8 mouse cellular contexts compared by ENCODE assay signal in the genomic region with DNA sequence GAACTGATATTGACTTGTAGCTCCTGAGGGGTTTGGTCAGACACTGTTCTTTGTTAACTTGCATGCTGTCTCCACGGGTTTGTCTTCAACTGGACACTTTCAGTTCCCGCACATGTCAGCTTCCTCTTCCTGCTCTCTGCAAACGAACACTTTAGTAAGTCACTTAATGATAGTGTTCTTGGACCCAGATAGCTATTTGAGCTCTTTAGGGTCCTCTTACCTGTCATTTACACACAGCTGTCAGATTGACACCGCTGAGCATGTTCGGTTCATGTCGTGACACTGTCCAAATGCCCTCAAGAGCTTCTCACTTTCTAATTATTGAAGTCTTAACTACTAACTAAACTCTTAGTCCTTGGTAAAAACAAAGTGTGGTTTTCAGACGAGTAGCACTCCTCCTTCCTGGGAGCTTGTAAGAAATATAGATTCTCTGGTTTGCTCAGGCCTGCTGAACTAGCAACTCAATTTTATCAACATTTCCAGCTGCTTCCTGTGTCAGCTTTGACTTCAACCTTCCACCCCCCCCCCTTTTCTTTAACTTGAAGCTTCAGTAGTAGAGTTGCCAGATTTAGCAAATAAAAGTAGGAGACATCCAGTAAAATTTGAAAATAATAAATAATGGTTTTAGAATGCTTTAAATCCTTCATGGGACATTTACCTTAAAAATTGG. TPM values are rescaled to one million over a fixed set of nuclear protein-coding genes. Genes with fewer than 3 reads are reported as not detected.
DNase-seq lines count a peak whose midpoint lies in the region; ATAC-seq and TF ChIP-seq lines count a peak whose summit lies in the region.

A gene (plus strand): TSS at position 620 of the 670 bp plus-strand sequence.

- peak; percentile 14 for DNase-seq in kidney, postnatal 0 days (ENCODE audit: low spot score)
- DNase-seq in kidney, postnatal 14 days: no peak
- DNase-seq in embryonic facial prominence, embryonic 10.5 days (ENCODE audit: low spot score): no peak
- peak; percentile 33 for DNase-seq in heart, adult 8-10 months (ENCODE audit: low spot score)
- peak in 1 of 2 experiments; percentile 23 for DNase-seq in layer of hippocampus, adult 2 months (ENCODE audit: low spot score in 2 of 2)
- peak; percentile 45 for DNase-seq in lung, postnatal 25 days (ENCODE audit: low spot score)
- no peak for DNase-seq in retina, postnatal 1 day

- no peaks in the 10 kb centered on the region for H3K27me3 ChIP-seq in kidney, postnatal 0 days (ENCODE audit: insufficient read depth, low read length)
- H3K27me3 ChIP-seq in embryonic facial prominence, embryonic 10.5 days (replicated peaks; ENCODE audit: low read depth, poor library complexity, severe bottlenecking): no peaks in the 10 kb centered on the region; the same call in 1 of the 2 replicates
- H3K27me3 ChIP-seq in stomach, embryonic 16.5 days (ENCODE audit: control insufficient read depth, insufficient read depth, low read length): no peaks in the 10 kb centered on the region

- no peak for ATAC-seq in kidney, postnatal 0 days (replicated peaks; ENCODE audit: low FRiP score, low read depth)
- ATAC-seq in stomach, embryonic 16.5 days (ENCODE audit: insufficient read depth, low FRiP score): no peak

- H3K9me3 ChIP-seq in kidney, postnatal 0 days (replicated peaks; ENCODE audit: low read length): no peaks in the 10 kb centered on the region
- 0 out of 2 replicates have a peak, but pooled peaks cover under 1% of the 10 kb centered on the region for H3K9me3 ChIP-seq in embryonic facial prominence, embryonic 10.5 days
- 0 out of 2 replicates have a peak, but pooled peaks cover 2% of the 10 kb centered on the region for H3K9me3 ChIP-seq in stomach, embryonic 16.5 days (replicated peaks; ENCODE audit: control insufficient read depth, low read length)

- peak within 1 kb of the TSS; percentile 91 for H3K4me3 ChIP-seq in kidney, postnatal 0 days (replicated peaks; ENCODE audit: low read depth, low read length)
- H3K4me3 ChIP-seq in embryonic facial prominence, embryonic 10.5 days: peak within 1 kb of the TSS; percentile 90
- peak within 1 kb of the TSS; percentile 81 for H3K4me3 ChIP-seq in layer of hippocampus, adult 2 months
- H3K4me3 ChIP-seq in stomach, embryonic 16.5 days (replicated peaks; ENCODE audit: low read length): peak within 1 kb of the TSS; percentile 89

- H3K4me1 ChIP-seq in kidney, postnatal 0 days (replicated peaks; ENCODE audit: insufficient read depth, low read length): 0 out of 2 replicates have a peak, but pooled peaks cover 5% of the 10 kb centered on the region
- peaks cover 16% of the 10 kb centered on the region for H3K4me1 ChIP-seq in embryonic facial prominence, embryonic 10.5 days
- H3K4me1 ChIP-seq in stomach, embryonic 16.5 days (ENCODE audit: control insufficient read depth, insufficient read depth, low read length): peaks cover 6% of the 10 kb centered on the region; the same call in 1 of the 2 replicates

- WGBS in kidney, postnatal 0 days: 41% methylated on average over 7 of the region's 7 CpGs
- 77% methylated on average over 7 of the region's 7 CpGs for WGBS in embryonic facial prominence, embryonic 10.5 days
- WGBS in stomach, embryonic 16.5 days: 69% methylated on average over 7 of the region's 7 CpGs

- peak within 1 kb of the TSS; percentile 74 for H3K4me2 ChIP-seq in kidney, postnatal 0 days (ENCODE audit: low read length)
- peak within 1 kb of the TSS; percentile 83 for H3K4me2 ChIP-seq in stomach, embryonic 16.5 days (ENCODE audit: low read depth, low read length)

- peak within 1 kb of the TSS; percentile 99 for H3K9ac ChIP-seq in kidney, postnatal 0 days (ENCODE audit: low read depth, low read length)
- H3K9ac ChIP-seq in stomach, embryonic 16.5 days (ENCODE audit: low read length): peak within 1 kb of the TSS; percentile 100

- TF ChIP-seq CTCF in kidney, postnatal 0 days (IDR thresholded peaks at IDR 0.05; ENCODE audit: low read depth): no peak
- TF ChIP-seq CTCF in layer of hippocampus, adult 2 months (conservative IDR thresholded peaks at IDR 0.05): no peak

- H3K36me3 ChIP-seq in kidney, postnatal 0 days (ENCODE audit: insufficient read depth, low read length): no peaks in the 10 kb centered on the region
- peaks cover 3% of the 10 kb centered on the region for H3K36me3 ChIP-seq in embryonic facial prominence, embryonic 10.5 days (replicated peaks)
- H3K36me3 ChIP-seq in stomach, embryonic 16.5 days (ENCODE audit: control insufficient read depth, insufficient read depth, low read length): no peaks in the 10 kb centered on the region

- peak within 1 kb of the TSS; percentile 98 for H3K27ac ChIP-seq in kidney, postnatal 0 days
- H3K27ac ChIP-seq in embryonic facial prominence, embryonic 10.5 days (replicated peaks): peak within 1 kb of the TSS; percentile 98
- peak within 1 kb of the TSS; percentile 99 for H3K27ac ChIP-seq in layer of hippocampus, adult 2 months
- H3K27ac ChIP-seq in stomach, embryonic 16.5 days (ENCODE audit: low read length): peak within 1 kb of the TSS; percentile 96

RNA-seq across cellular contexts. Expression of the gene that starts here (rescaled TPM):
- 218 and 225 TPM in 2 replicates for polyA plus RNA-seq in kidney, postnatal 0 days (2015; fragmentation: Nextera tagmentation; extraction: Ambion mirVana)
- polyA plus RNA-seq in embryonic facial prominence, embryonic 10.5 days (2016; fragmentation: Nextera tagmentation; extraction: Ambion mirVana): 192 and 199 TPM in 2 replicates
- total RNA-seq in heart, adult 8-10 months (2022): 100 to 1,000 TPM; 133 to 149 (median 136) TPM
- total RNA-seq in layer of hippocampus, adult 2 months (2021): 100 to 1,000 TPM; 300 to 302 TPM
- polyA plus RNA-seq in stomach, embryonic 16.5 days (2015; fragmentation: Nextera tagmentation; extraction: Ambion mirVana): 224 and 241 TPM in 2 replicates

Comparison
In these comparisons a context has a peak if more than half of its experiments do, and no peak if none do; other contexts are left out.
1. DNase-seq: peak in kidney, postnatal 0 days (single experiment), heart, adult 8-10 months (single experiment) and lung, postnatal 25 days (single experiment); none in kidney, postnatal 14 days (single experiment), embryonic facial prominence, embryonic 10.5 days (single experiment) and retina, postnatal 1 day (single experiment).
2. Peak in every context shown above with its lines, with median percentiles within 50 percentile points of each other: H3K27ac ChIP-seq and H3K4me3 ChIP-seq.